Mouse (Mus musculus): ENCODE measurements around the gene Pla2r1.

Gene Pla2r1

DNA sequence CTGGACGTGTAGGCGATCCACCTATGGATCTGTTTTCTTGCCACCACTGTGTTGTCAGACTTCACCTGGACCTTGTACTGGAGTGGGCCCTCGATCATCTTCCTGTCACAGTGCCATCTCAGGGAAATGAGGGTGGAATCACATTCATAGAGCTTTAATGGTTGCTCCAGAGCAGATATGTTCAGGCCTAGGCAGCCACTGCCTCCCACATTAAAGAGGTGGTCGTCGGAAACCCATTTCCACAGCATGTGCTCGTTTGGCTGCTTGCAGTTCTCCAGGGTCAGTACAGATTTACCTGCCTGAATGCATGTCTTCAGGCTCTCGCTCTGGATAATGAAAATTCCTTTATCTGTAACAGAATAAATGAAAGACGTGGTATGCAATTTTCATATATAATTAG lies 18.4 kb downstream of the Pla2r1 start:
- Histone ChIP-seq H3K36me3 (ENCODE audit: control insufficient read depth, insufficient read depth, low read length, poor library complexity, severe bottlenecking) (no peaks in the 10 kb centered on the region), H3K27me3 (ENCODE audit: control insufficient read depth, insufficient read depth, low read length, poor library complexity, severe bottlenecking) (no peaks in the 10 kb centered on the region)
- DNase-seq (ENCODE audit: low read depth, low spot score): no peak

GRCm38 (mm10) chr2:60533026-60533425 lies 20.1 kb downstream of the Pla2r1 start:
- no peaks in the 10 kb centered on the region for H3K36me3 ChIP-seq (ENCODE audit: control insufficient read depth, insufficient read depth, low read length, poor library complexity, severe bottlenecking)
- DNase-seq (ENCODE audit: low read depth, low spot score): no peak

GRCm38 (mm10) chr2:60532495-60532894 lies 20.6 kb downstream of the Pla2r1 start:
- Histone ChIP-seq H3K27me3 (ENCODE audit: control insufficient read depth, insufficient read depth, low read length, poor library complexity, severe bottlenecking) (no peaks in the 10 kb centered on the region), H3K36me3 (ENCODE audit: control insufficient read depth, insufficient read depth, low read length, poor library complexity, severe bottlenecking) (no peaks in the 10 kb centered on the region)
- DNase-seq (ENCODE audit: low read depth, low spot score): no peak

More at GRCm38 (mm10) chr2:60533026-60533425, 20.1 kb downstream of the Pla2r1 start:
- no peaks in the 10 kb centered on the region for H3K27me3 ChIP-seq (ENCODE audit: control insufficient read depth, insufficient read depth, low read length, poor library complexity, severe bottlenecking)

GRCm38 (mm10) chr2:60515817-60516216 lies 37.3 kb downstream of the Pla2r1 start:
- Histone ChIP-seq H3K27me3 (ENCODE audit: control insufficient read depth, insufficient read depth, low read length, poor library complexity, severe bottlenecking) (no peaks in the 10 kb centered on the region), H3K36me3 (ENCODE audit: control insufficient read depth, insufficient read depth, low read length, poor library complexity, severe bottlenecking) (no peaks in the 10 kb centered on the region)
- no peak for DNase-seq (ENCODE audit: low read depth, low spot score)

DNA sequence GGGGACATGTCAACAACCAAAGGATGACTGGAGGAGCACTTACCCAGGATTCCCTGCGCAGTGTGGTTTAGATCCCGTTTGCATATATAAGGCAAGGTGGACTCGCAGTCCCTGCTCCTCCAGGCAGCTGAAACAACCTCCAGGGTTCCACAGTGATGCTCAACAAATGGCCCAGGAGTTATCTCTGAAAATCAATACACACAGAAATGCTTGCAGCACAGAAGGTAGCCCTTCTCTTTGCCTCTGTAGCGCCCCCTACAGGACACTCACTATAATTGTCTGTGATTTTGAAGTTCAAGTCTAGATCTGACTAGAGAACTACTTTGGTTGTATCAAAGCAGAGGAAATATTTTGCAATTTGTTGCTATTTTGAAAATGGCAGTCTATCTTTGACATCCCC lies 38.2 kb downstream of the Pla2r1 start:
- no peaks in the 10 kb centered on the region for H3K36me3 ChIP-seq (ENCODE audit: control insufficient read depth, insufficient read depth, low read length, poor library complexity, severe bottlenecking)
- no peaks in the 10 kb centered on the region for H3K27me3 ChIP-seq (ENCODE audit: control insufficient read depth, insufficient read depth, low read length, poor library complexity, severe bottlenecking)
- no peak for DNase-seq (ENCODE audit: low read depth, low spot score)

DNA sequence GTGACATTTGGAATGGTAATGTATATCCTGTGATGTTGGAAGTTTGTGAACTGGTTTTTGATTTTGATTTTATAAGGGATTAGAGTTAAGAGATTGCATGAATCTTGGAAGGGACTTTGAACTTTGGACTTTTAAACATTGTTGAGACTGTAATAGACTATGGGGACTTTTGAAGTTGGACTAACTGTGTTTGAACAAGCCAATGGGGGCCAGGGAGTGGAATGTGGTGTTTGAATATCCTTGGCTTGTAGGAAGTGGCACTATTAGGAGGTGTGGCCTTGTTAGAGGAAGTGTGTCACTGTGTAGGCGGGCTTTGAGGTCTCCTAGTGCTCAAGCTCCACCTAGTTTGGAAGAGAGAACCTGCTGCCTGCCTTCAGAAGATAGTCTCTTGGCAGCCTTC lies 42.4 kb downstream of the Pla2r1 start:
- DNase-seq (ENCODE audit: low read depth, low spot score): no peak
- H3K27me3 ChIP-seq (ENCODE audit: control insufficient read depth, insufficient read depth, low read length, poor library complexity, severe bottlenecking): no peaks in the 10 kb centered on the region
- no peaks in the 10 kb centered on the region for H3K36me3 ChIP-seq (ENCODE audit: control insufficient read depth, insufficient read depth, low read length, poor library complexity, severe bottlenecking)

- Histone ChIP-seq H3K36me3 (ENCODE audit: control insufficient read depth, insufficient read depth, low read length, poor library complexity, severe bottlenecking) (no peaks in the 10 kb centered on the region), H3K27me3 (ENCODE audit: control insufficient read depth, insufficient read depth, low read length, poor library complexity, severe bottlenecking) (no peaks in the 10 kb centered on the region)
- DNase-seq (ENCODE audit: low read depth, low spot score): no peak
Measured at GRCm38 (mm10) chr2:60505145-60505544, 48.0 kb downstream of the Pla2r1 start.

DNA sequence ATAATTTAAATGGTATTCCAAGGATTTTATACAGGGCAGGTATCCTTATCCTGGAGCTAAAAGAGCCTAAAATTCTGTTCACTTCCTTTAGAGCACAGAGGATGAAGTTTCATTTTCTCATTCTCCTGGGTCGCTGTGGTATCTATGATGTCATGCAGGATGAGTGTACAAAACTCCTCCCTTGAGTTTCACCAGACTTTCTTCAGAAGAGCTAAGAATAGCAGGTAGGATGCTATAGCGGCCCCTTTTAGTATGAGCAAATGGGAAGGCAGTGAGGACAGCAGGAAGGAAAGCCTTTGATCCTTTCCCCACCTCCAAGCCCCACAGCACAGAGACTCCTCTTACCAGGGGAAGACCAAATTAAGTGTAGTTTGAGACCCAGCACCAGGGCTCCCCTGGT lies 48.4 kb downstream of the Pla2r1 start:
- DNase-seq (ENCODE audit: low read depth, low spot score): no peak
- H3K27me3 ChIP-seq (ENCODE audit: control insufficient read depth, insufficient read depth, low read length, poor library complexity, severe bottlenecking): no peaks in the 10 kb centered on the region
- H3K36me3 ChIP-seq (ENCODE audit: control insufficient read depth, insufficient read depth, low read length, poor library complexity, severe bottlenecking): no peaks in the 10 kb centered on the region

GRCm38 (mm10) chr2:60503991-60504390 lies 49.1 kb downstream of the Pla2r1 start:
- H3K27me3 ChIP-seq (ENCODE audit: control insufficient read depth, insufficient read depth, low read length, poor library complexity, severe bottlenecking): no peaks in the 10 kb centered on the region
- DNase-seq (ENCODE audit: low read depth, low spot score): no peak
- H3K36me3 ChIP-seq (ENCODE audit: control insufficient read depth, insufficient read depth, low read length, poor library complexity, severe bottlenecking): no peaks in the 10 kb centered on the region

DNA sequence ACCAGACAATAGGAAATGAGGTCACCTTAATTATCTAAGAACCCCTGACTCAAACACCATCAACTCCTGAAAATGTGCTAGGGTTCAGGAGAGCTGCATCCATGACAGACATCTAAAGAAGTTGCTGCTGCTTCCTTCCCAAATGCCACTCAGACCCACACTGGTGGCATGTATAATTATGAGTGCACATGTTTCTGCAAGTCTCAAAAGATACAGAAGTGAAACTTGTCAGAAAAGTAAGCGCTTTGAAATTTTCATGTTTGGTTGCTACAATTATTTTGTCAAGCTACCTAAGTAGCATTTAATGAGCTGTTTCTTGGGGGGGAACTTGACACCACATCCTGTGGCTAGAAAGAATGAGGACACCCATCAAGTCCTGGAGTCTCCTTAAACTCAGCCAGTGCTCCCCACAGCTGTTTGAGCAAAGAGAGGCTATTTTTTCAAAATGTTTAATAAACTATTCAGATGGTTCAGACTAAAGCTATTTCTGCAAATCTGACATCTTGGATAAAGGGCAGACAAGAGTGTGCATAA lies 52.5 kb downstream of the Pla2r1 start:
- no peak for DNase-seq (ENCODE audit: low read depth, low spot score)
- H3K27me3 ChIP-seq (ENCODE audit: control insufficient read depth, insufficient read depth, low read length, poor library complexity, severe bottlenecking): no peaks in the 10 kb centered on the region
- H3K36me3 ChIP-seq (ENCODE audit: control insufficient read depth, insufficient read depth, low read length, poor library complexity, severe bottlenecking): no peaks in the 10 kb centered on the region

DNA sequence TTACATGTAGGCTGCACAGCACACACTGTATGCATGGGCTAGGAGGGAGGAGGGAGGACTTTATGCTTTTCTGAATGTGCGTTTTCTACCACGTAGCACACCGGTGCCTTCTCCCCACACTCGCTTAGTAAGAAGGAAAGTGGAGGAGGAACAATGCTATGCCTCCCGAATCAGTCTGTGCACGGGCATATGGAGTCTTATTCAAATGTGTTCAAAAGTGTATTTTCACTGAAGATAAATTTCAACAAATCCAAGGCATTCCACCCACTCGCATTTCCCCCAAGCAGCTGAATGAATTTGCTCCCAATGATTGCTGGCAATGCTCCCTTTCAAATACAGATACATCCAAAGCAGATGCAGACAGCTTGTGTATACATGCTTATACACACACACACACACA lies 73.2 kb downstream of the Pla2r1 start:
- Histone ChIP-seq H3K36me3 (ENCODE audit: control insufficient read depth, insufficient read depth, low read length, poor library complexity, severe bottlenecking) (no peaks in the 10 kb centered on the region), H3K27me3 (ENCODE audit: control insufficient read depth, insufficient read depth, low read length, poor library complexity, severe bottlenecking) (no peaks in the 10 kb centered on the region)
- DNase-seq (ENCODE audit: low read depth, low spot score): no peak

DNA sequence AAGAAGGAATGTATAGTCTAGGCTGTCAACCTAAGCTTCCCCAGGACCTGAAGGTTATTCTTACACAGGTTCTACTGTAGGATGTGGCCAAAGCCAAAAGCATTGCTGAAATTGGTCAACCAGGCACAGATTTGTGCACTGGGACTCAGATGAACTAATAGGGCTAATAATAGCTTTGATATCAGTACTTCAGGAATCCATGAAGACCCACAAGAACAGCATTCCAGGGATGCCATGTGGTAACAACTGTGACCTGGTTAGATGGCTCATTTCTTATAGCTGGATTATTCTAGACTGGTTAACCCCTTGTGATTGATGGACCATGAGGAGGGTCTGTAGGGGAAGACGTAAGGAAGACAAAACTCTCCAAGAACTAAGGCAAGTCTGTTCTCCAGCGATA lies 74.3 kb downstream of the Pla2r1 start:
- H3K27me3 ChIP-seq (ENCODE audit: control insufficient read depth, insufficient read depth, low read length, poor library complexity, severe bottlenecking): no peaks in the 10 kb centered on the region
- DNase-seq (ENCODE audit: low read depth, low spot score): no peak
- no peaks in the 10 kb centered on the region for H3K36me3 ChIP-seq (ENCODE audit: control insufficient read depth, insufficient read depth, low read length, poor library complexity, severe bottlenecking)

DNA sequence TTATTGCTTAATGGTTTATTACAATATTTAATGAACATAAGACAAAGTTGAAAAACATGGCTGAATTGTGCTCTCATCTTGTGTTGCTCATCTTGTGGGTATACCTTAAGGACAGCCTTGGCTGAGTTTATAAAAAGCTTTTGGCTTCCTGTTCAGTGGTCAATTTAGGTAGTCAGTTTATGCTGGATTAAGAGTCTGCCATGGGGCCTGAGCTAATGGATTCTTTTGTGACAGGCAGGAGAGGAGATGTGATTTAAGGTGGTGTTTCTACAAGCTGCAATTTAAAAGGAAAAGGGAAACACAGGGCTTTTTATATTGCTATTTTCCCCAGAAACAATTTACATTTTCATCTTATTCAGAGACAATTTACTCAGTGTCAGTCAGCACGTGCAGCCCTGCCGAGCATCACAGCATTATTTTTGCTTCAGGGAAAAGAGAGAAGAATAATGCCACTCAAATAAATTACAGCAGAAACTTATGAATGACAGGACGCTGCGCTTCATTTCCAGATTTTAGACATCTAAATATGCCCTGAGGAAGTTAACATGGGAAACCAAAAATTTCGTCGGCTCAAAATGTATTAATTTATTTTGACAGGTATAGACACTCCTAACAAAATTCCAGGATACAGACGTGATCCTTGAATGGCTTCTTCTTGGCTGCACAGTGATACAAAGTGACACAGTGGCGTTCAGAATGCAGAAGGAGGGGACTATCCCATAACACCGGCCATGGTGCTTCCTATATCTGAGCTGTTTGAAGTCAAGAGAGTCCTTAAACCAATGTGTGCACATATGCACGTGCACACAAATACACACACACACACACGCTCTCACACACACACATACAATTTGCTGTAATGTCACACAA lies 84.0 kb downstream of the Pla2r1 start:
- no peaks in the 10 kb centered on the region for H3K36me3 ChIP-seq (ENCODE audit: control insufficient read depth, insufficient read depth, low read length, poor library complexity, severe bottlenecking)
- H3K27me3 ChIP-seq (ENCODE audit: control insufficient read depth, insufficient read depth, low read length, poor library complexity, severe bottlenecking): no peaks in the 10 kb centered on the region
- DNase-seq (ENCODE audit: low read depth, low spot score): no peak

GRCm38 (mm10) chr2:60452376-60452775 lies 100.7 kb downstream of the Pla2r1 start:
- H3K27me3 ChIP-seq (ENCODE audit: control insufficient read depth, insufficient read depth, low read length, poor library complexity, severe bottlenecking): peaks cover 2% of the 10 kb centered on the region; the same call in 1 of the 2 replicates
- no peaks in the 10 kb centered on the region for H3K36me3 ChIP-seq (ENCODE audit: control insufficient read depth, insufficient read depth, low read length, poor library complexity, severe bottlenecking)
- no peak for DNase-seq (ENCODE audit: low read depth, low spot score)

DNA sequence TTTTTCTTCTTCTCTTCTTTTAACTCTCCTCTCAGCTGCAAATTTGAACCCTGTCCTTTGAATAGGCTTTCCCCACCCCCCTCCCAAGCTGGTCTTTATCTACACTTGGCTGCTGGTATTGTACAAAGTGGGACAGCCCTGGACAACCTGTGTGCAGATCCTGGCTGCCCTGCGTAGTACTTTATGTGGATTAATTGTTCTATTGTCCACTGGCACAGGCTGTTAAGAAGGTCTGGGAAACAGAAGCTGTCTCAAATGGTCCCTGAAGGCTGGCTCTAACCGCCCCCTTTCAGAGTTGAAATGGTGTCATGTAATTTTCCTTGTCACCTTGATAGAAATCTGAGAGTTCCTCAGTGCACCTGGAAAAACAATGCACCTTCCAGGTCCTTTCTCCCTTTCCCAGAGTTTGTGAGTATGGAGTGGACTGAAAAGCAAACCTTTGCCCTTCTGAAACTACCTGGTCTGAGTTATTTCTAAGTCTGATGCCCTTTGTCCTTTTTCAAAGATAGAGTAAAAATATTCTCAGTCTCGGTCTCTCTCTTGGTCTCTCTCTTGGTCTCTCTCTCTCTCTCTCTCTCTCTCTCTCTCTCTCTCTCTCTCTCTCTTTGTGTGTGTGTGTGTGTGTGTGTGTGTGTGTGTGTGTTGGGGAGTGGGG lies 101.9 kb downstream of the Pla2r1 start:
- H3K27me3 ChIP-seq (ENCODE audit: control insufficient read depth, insufficient read depth, low read length, poor library complexity, severe bottlenecking): peaks cover 2% of the 10 kb centered on the region; the same call in 1 of the 2 replicates
- no peaks in the 10 kb centered on the region for H3K36me3 ChIP-seq (ENCODE audit: control insufficient read depth, insufficient read depth, low read length, poor library complexity, severe bottlenecking)
- DNase-seq (ENCODE audit: low read depth, low spot score): no peak

All from splenic B cell, adult 2 months (primary cell).